Mouse (Mus musculus): ENCODE measurements around the gene Rbx1. TPM values are rescaled to one million over a fixed set of nuclear protein-coding genes. Genes with fewer than 3 reads are reported as not detected.

Rbx1 gene
- polyA plus RNA-seq, 1 experiment = 191 TPM

- H3K4me3 ChIP-seq (ENCODE audit: low read depth, low read length) = peak overlapping the region; percentile 39
- peak; percentile 89 for TF ChIP-seq EP300 (IDR thresholded peaks at IDR 0.05; ENCODE audit: insufficient read depth, low read depth, low read length)
- TF ChIP-seq CTCF (IDR thresholded peaks at IDR 0.05; ENCODE audit: low read depth, low read length) = peak; percentile 69
- TF ChIP-seq POLR2A (IDR thresholded peaks at IDR 0.05; ENCODE audit: insufficient read depth, low read length) = peak; percentile 39
- peaks cover 1% of the 10 kb centered on the region for H3K4me1 ChIP-seq (ENCODE audit: control insufficient read depth, insufficient read depth, low read length)
- H3K9me3 ChIP-seq (replicated peaks; ENCODE audit: control insufficient read depth, insufficient read depth, low read length, poor library complexity, severe bottlenecking) = no peaks in the 10 kb centered on the region
- H3K36me3 ChIP-seq (ENCODE audit: control insufficient read depth, insufficient read depth, low read length, poor library complexity, severe bottlenecking) = no peaks in the 10 kb centered on the region
- peak overlapping the region; percentile 90 for H3K27ac ChIP-seq (ENCODE audit: insufficient read depth, low read length)
- H3K9ac ChIP-seq (ENCODE audit: low read depth, poor library complexity, severe bottlenecking) = peak overlapping the region; percentile 55
- H3K27me3 ChIP-seq (ENCODE audit: control insufficient read depth, insufficient read depth, low read length, poor library complexity, severe bottlenecking) = no peaks in the 10 kb centered on the region
Observed at GRCm38 (mm10) chr15:81514111-81514971, 48.2 kb downstream of the Rbx1 start.

- no peaks in the 10 kb centered on the region for H3K27me3 ChIP-seq (ENCODE audit: control insufficient read depth, insufficient read depth, low read length, poor library complexity, severe bottlenecking)
- peak overlapping the region; percentile 90 for H3K27ac ChIP-seq (ENCODE audit: insufficient read depth, low read length)
- H3K4me3 ChIP-seq (ENCODE audit: low read depth, low read length) = peak overlapping the region; percentile 29
- no peaks in the 10 kb centered on the region for H3K36me3 ChIP-seq (ENCODE audit: control insufficient read depth, insufficient read depth, low read length, poor library complexity, severe bottlenecking)
- peaks cover 1% of the 10 kb centered on the region for H3K4me1 ChIP-seq (ENCODE audit: control insufficient read depth, insufficient read depth, low read length)
- H3K9ac ChIP-seq (ENCODE audit: low read depth, poor library complexity, severe bottlenecking) = peak overlapping the region; percentile 55
- no peaks in the 10 kb centered on the region for H3K9me3 ChIP-seq (replicated peaks; ENCODE audit: control insufficient read depth, insufficient read depth, low read length, poor library complexity, severe bottlenecking)
- TF ChIP-seq CTCF (IDR thresholded peaks at IDR 0.05; ENCODE audit: low read depth, low read length) = no peak
- TF ChIP-seq EP300 (IDR thresholded peaks at IDR 0.05; ENCODE audit: insufficient read depth, low read depth, low read length) = no peak
- TF ChIP-seq POLR2A (IDR thresholded peaks at IDR 0.05; ENCODE audit: insufficient read depth, low read length) = no peak
Observed at GRCm38 (mm10) chr15:81515221-81515620, 49.1 kb downstream of the Rbx1 start.

DNA sequence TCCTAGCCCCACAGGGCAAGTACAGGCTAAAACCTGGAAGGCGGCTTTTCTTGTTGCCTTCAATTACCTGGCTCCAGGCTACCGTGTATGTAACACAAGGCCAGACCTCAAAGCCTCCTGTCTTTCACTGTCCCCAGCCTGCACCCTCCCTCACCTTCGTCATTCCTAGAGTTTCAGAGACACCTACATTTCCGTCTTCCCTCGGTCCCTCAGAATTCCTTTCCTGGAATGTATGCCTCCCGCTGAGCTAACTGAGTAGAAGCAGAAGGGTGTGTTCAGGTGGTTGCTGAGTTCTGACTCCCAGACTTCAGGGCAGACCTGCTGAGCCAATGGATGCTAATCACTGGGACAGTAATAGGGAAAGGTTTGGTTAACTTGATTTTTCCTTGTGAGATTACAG lies 51.9 kb downstream of the Rbx1 start:
- Histone ChIP-seq H3K9ac (ENCODE audit: low read depth, poor library complexity, severe bottlenecking) (no peak overlapping the region), H3K9me3 (replicated peaks; ENCODE audit: control insufficient read depth, insufficient read depth, low read length, poor library complexity, severe bottlenecking) (no peaks in the 10 kb centered on the region), H3K36me3 (ENCODE audit: control insufficient read depth, insufficient read depth, low read length, poor library complexity, severe bottlenecking) (no peaks in the 10 kb centered on the region), H3K27me3 (ENCODE audit: control insufficient read depth, insufficient read depth, low read length, poor library complexity, severe bottlenecking) (no peaks in the 10 kb centered on the region), H3K4me1 (ENCODE audit: control insufficient read depth, insufficient read depth, low read length) (peaks cover 3% of the 10 kb centered on the region), H3K4me3 (ENCODE audit: low read depth, low read length) (no peak overlapping the region), H3K27ac (ENCODE audit: insufficient read depth, low read length) (peak overlapping the region; percentile 95)
- TF ChIP-seq POLR2A (IDR thresholded peaks at IDR 0.05; ENCODE audit: insufficient read depth, low read length) (no peak), CTCF (IDR thresholded peaks at IDR 0.05; ENCODE audit: low read depth, low read length) (no peak), EP300 (IDR thresholded peaks at IDR 0.05; ENCODE audit: insufficient read depth, low read depth, low read length) (peak; percentile 94)

GRCm38 (mm10) chr15:81518761-81519160 lies 52.7 kb downstream of the Rbx1 start:
- H3K27ac ChIP-seq (ENCODE audit: insufficient read depth, low read length) = peak overlapping the region; percentile 95
- no peaks in the 10 kb centered on the region for H3K27me3 ChIP-seq (ENCODE audit: control insufficient read depth, insufficient read depth, low read length, poor library complexity, severe bottlenecking)
- peaks cover 3% of the 10 kb centered on the region for H3K4me1 ChIP-seq (ENCODE audit: control insufficient read depth, insufficient read depth, low read length)
- H3K9me3 ChIP-seq (replicated peaks; ENCODE audit: control insufficient read depth, insufficient read depth, low read length, poor library complexity, severe bottlenecking) = no peaks in the 10 kb centered on the region
- no peak overlapping the region for H3K9ac ChIP-seq (ENCODE audit: low read depth, poor library complexity, severe bottlenecking)
- TF ChIP-seq POLR2A (IDR thresholded peaks at IDR 0.05; ENCODE audit: insufficient read depth, low read length) (no peak), EP300 (IDR thresholded peaks at IDR 0.05; ENCODE audit: insufficient read depth, low read depth, low read length) (no peak), CTCF (IDR thresholded peaks at IDR 0.05; ENCODE audit: low read depth, low read length) (no peak)
- H3K4me3 ChIP-seq (ENCODE audit: low read depth, low read length) = no peak overlapping the region
- H3K36me3 ChIP-seq (ENCODE audit: control insufficient read depth, insufficient read depth, low read length, poor library complexity, severe bottlenecking) = no peaks in the 10 kb centered on the region

DNA sequence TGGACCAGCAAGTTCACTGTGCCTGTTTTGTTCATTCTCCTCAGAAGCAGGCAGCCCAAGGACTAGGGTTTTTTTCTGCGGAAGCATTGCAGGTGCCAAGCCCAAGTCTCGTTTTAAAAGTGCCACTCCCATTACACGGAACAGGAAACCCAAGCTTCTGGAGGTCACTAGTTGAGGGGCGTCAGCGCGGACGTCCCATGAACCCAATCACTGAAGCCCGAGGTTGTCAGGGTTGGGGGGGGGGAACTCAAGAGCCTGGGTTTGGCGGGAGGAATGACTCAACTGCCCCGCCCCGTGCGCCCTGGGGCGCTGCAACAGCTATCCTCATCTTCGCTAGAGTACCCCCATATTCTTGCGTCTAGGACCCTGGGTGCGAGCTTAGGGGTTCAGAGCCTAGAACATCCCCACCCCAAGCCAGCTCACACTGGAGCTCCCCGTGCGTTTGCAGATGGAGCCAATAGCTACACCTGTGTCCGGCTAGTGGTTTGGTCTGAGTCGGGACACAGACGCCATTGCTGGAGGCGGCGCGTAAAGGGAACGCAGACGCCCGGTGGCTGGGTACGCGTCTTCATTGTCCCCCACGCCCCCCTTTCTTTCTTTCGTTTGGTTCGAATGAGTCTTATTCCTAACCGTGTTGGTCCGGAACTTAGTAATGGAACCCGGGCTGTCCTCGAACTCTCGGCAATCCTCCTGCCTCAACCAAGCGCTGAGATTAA lies 56.1 kb downstream of the Rbx1 start:
- H3K9ac ChIP-seq (ENCODE audit: low read depth, poor library complexity, severe bottlenecking) = peak overlapping the region; percentile 71
- TF ChIP-seq CTCF (IDR thresholded peaks at IDR 0.05; ENCODE audit: low read depth, low read length) = no peak
- peak; percentile 73 for TF ChIP-seq EP300 (IDR thresholded peaks at IDR 0.05; ENCODE audit: insufficient read depth, low read depth, low read length)
- no peaks in the 10 kb centered on the region for H3K27me3 ChIP-seq (ENCODE audit: control insufficient read depth, insufficient read depth, low read length, poor library complexity, severe bottlenecking)
- H3K4me3 ChIP-seq (ENCODE audit: low read depth, low read length) = peak overlapping the region; percentile 77
- H3K27ac ChIP-seq (ENCODE audit: insufficient read depth, low read length) = peak overlapping the region; percentile 99
- H3K4me1 ChIP-seq (ENCODE audit: control insufficient read depth, insufficient read depth, low read length) = peaks cover 2% of the 10 kb centered on the region
- H3K9me3 ChIP-seq (replicated peaks; ENCODE audit: control insufficient read depth, insufficient read depth, low read length, poor library complexity, severe bottlenecking) = no peaks in the 10 kb centered on the region
- H3K36me3 ChIP-seq (ENCODE audit: control insufficient read depth, insufficient read depth, low read length, poor library complexity, severe bottlenecking) = no peaks in the 10 kb centered on the region

- peak overlapping the region; percentile 77 for H3K4me3 ChIP-seq (ENCODE audit: low read depth, low read length)
- no peaks in the 10 kb centered on the region for H3K36me3 ChIP-seq (ENCODE audit: control insufficient read depth, insufficient read depth, low read length, poor library complexity, severe bottlenecking)
- peaks cover 3% of the 10 kb centered on the region for H3K4me1 ChIP-seq (ENCODE audit: control insufficient read depth, insufficient read depth, low read length)
- H3K27me3 ChIP-seq (ENCODE audit: control insufficient read depth, insufficient read depth, low read length, poor library complexity, severe bottlenecking) = no peaks in the 10 kb centered on the region
- peak overlapping the region; percentile 71 for H3K9ac ChIP-seq (ENCODE audit: low read depth, poor library complexity, severe bottlenecking)
- TF ChIP-seq POLR2A (IDR thresholded peaks at IDR 0.05; ENCODE audit: insufficient read depth, low read length) (peak; percentile 37), EP300 (IDR thresholded peaks at IDR 0.05; ENCODE audit: insufficient read depth, low read depth, low read length) (no peak), CTCF (IDR thresholded peaks at IDR 0.05; ENCODE audit: low read depth, low read length) (no peak)
- peak overlapping the region; percentile 99 for H3K27ac ChIP-seq (ENCODE audit: insufficient read depth, low read length)
- H3K9me3 ChIP-seq (replicated peaks; ENCODE audit: control insufficient read depth, insufficient read depth, low read length, poor library complexity, severe bottlenecking) = no peaks in the 10 kb centered on the region
Observed at GRCm38 (mm10) chr15:81522761-81523168, 56.7 kb downstream of the Rbx1 start.

Data from ES-Bruce4 (cell line).